Mouse (Mus musculus) liver, adult 2 months (tissue): Measurements from ENCODE around the gene Gp1ba.

Source experiments
- CTCF ChIP-seq: fragments of 200-500 bp; IDR thresholded peaks from 2 replicates; pipeline ENCODE4 v1.5.1; 2011; ENCODE audit warnings: low read depth, low read length, control low read depth
- POLR2A ChIP-seq: fragments of 200-500 bp; IDR thresholded peaks from 2 replicates; pipeline ENCODE4 v1.6.1; 2011; ENCODE audit warnings: low read length, control low read depth; ENCODE audit not compliant: insufficient read depth; ENCODE audit errors: extremely low read depth

GRCm38 (mm10) chr11:70596094-70596493 lies 42.8 kb upstream of the Gp1ba start:
- TF ChIP-seq CTCF: no peak
- no peak for TF ChIP-seq POLR2A
